Mouse (Mus musculus) heart, adult 8-10 months (tissue): ENCODE data around the gene Nupr1l. TPM values are rescaled to one million over a fixed set of nuclear protein-coding genes. Genes with fewer than 3 reads are reported as not detected.
"Not testable (repeated sequence)": the region's sequence is repeated elsewhere in the genome, so short reads cannot be mapped to it uniquely, and the experiment has no call there.

ENCODE experiments used
- DNase-seq: peaks from one replicate; pipeline ENCODE4 v3.0.0; 2022; ENCODE audit warnings: low spot score
- total RNA-seq, 4 experiments: library from RNA; stranded (reverse); gene quantifications; 2 replicates each; pipeline ENCODE4 v1.2.4; 2022

Nupr1l gene
- total RNA-seq = 1 to 10 TPM in 2 of 4 experiments, under 1 TPM in 2; 0.47 to 1.7 (median 1.0) TPM

DNA sequence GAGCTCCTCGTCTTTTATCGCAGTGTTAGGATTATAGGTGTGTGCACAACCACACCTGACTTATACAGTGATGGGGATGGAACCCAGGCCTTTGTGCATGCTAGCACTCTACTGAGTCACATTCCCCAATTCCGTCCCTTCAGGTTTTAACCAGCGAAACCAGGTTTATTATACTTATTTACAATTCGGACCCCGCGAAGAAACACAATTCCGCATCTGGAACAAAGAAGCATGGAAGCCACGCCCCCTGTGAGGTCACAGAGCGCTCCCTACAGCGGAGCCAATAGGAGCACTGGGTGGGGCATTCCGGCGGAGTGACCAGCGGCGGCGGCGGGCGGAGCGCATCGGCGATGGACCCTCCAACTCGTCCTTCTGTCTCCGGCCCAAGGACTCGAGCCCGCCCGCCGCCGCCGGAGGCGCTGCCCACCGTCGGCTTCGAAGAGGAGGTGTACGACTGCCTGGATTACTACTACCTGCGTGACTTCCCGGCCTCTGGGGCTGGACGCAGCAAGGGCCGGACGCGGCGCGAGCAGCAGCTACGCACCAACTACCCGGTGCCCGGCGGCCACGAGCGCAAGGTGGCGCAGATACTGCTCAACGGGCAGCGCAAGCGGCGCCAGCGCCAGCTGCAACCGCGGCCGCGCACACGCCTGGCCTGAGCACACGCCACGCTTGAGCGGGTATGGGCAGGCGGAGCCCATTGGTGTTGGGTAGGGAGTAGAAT is at the start of gene Nupr1l:
Gene Nupr1l (plus strand): TSS at position 299 of the 724 bp plus-strand sequence.
- DNase-seq = peak; percentile 86

DNA sequence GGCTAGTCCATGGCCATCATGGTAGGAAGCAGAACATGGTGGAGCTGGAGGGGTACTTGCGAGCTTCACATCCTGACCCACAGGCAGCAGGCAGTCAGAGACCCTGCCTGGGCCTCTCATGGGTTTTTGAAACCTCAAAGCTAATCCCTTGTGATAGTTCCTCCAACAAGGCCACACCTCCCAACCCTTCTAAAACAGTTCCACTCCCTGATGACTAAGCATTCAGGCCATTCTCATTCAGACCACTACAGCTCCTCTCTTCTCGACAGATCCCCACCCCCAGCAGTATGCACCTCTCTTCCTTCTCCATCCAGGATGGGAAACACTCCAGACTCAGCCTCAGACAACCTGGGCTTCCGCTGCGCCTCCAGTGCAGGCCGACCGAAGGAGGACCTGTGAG is 46.0 kb upstream of the Nupr1l start:
- DNase-seq = no peak

DNA sequence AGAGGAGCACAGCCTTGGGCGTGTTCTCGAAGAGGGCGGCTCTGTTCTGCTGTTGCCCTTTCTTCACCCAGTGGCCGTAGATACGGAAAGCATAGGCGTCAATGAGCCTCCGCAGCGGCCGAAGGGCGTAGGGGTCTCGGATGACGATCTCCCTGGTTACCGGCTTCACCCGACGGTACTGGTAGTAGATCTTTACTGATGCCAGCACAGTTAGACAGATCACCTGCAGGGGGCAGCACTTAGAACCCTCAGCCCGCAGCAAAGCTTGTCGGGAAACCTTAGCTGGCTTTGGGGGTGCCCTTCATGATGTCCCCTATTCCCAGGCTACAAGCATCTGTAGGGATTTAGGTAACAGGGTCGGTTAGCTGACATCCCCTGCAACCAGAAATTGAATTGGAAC is 43.9 kb upstream of the Nupr1l start:
- no peak for DNase-seq

DNA sequence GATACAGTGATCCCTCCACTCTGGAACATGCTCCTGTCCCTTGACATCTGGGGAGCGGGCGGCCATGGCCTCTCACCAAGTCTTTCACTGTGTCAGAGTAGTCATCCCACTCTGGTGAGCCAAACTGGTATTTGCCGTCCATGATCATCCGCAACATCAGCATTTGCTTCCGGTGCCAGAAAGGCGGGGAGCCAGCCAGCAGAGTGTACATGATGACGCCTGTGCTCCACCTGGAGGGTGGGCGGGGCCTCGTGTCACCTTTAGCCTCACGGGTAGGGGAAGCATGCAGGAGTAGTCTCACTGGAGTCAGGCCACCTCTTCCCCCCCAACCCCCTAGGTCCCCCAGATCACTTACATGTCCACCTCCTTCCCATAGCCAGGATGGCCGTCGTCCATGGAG is 42.5 kb upstream of the Nupr1l start:
- DNase-seq = no peak

DNA sequence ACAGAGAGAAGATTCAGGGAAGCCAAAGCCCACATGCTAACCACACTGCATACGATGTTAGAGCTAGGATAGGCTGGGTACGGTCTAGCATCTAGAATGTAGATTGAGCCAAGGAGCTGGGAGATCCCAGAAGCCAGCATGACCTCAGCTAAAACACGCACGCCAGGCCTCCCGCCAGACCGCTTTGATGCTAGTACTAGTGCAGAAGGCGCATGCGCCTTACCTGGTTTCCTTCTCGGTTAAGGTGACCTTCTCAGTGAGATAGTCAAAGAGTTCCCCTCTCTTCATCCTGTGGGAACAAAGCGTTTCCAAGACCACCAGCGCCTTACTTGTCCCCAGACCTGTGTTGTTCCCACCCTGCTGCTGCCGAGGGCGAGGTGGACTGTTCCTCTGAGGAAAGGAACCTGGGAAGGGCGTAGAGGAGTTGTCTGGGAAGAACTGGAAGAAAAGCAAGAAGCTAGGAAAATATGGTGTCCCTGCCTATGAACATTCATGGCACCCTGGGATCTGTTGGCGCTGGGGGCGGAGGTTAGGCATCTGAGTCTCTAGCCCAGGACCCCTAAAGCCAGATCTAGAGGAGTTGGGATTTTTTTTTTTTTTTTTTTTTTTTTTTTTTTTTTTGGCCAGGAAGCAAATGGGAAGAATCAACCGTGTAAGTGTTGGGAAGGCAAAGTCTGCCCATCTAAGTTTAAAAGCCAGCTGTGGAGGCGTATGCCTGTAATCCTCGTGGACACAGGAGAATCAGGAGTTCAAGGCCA is 38.9 kb upstream of the Nupr1l start:
- DNase-seq = no peak

DNA sequence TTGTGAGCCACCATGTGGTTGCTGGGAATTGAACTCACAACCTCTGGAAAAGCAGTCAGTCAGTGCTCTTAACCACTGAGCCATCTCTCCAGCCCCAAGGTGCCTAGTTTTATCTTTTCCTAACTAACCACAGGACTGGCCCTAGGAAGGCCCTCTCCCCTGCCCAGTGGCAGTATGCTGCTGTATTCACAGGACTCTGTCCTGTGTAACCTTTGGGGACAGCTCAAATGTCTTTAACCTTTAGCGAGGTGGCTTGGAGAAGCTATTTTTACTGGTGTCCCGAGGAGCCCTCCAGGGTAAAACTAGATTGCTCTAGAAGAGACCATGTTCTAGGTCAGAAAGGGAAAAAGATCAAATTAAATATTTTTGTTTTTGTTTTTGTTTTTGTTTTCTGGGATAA is 37.1 kb upstream of the Nupr1l start:
- DNase-seq = no peak

DNA sequence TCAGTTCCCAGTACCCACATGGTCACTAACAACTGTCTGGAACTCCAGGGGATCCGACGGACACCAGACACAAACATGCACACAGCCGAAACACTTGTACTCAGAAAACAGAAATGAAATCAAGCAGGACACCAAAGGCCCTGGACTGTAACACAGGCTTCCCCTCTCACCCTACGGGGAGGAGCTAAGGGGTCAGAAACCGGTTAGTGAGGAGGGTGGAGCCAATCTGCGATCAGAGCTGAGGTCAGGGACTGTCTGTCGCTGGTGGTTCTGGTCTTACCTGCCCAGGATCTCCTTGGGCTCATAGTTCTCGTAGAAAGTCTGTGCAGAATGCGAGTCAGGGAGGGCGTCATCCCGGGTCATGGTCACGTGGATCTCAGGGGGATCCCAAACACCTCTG is 34.4 kb upstream of the Nupr1l start:
- no peak for DNase-seq

DNA sequence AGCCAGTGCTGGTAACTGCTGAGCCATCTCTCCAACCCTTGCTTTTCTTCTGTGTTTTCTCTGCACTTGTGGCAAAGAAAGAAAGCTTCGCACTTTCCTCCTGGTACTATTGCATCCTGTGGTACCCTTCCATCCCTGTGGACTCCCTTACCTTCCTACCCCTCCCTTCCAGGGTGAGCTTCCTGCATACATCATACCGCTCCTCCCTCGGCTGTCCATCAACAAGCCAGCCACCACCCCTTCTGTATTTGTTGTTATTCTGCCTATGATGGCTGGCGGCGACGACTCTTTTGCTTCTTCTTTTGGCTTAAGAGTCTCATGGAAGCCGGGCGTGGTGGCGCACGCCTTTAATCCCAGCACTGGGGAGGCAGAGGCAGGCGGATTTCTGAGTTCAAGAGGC is 33.2 kb upstream of the Nupr1l start:
- no peak for DNase-seq

DNA sequence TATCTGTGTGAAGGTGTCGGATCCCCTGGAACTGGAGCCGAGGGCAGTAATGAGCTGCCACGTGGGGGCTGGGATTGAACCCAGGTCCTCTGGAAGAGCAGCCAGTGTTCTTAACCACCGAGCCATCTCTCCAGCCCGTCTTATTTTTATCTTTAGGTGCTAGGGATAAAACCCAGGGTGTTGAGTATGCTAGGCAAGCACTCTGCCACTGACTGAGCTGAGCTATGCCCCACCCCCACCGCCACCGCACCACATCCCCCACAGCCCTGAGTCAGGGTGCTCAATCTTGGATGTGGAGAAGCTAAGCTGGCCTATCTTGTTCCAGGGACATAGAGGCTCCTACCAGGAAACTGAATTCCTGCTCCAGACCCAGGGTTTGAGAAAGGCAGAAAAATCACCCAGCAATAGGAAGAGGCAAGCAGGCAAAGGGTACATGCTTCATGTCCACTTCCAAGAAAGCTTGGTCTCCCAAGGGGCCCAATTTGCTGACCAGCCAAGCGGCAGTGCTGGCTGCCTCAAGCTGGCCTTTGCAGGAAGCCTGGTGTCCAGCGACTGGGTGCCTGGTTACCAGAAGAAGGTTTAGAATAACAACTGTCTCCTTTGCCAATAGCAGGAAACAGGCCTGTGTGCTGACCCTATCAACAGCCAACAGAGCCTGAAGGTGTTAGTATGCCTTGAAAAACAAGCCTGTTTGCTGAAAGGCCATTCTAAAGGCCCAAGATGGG is 30.4 kb upstream of the Nupr1l start:
- DNase-seq = peak; percentile 47

DNA sequence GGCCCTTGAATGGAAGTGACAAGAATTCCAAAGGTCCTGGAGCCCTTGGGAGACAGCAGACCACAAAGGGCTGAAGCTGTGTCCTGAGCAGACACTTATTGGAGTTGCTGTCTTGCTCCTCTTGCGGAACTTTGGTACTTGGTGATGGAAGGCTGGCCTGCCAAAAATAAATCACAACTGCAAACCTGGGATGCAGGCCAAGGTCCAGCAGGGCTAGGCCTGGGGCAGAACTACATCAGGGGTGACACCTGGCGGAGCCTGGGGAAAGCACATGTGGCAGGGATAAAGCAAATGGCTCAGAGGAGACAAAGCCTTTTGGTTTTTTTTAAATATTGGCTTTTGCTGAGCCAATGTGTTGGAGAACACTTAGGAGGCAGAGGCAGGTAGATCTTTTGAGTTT is 29.4 kb upstream of the Nupr1l start:
- peak; percentile 72 for DNase-seq

DNA sequence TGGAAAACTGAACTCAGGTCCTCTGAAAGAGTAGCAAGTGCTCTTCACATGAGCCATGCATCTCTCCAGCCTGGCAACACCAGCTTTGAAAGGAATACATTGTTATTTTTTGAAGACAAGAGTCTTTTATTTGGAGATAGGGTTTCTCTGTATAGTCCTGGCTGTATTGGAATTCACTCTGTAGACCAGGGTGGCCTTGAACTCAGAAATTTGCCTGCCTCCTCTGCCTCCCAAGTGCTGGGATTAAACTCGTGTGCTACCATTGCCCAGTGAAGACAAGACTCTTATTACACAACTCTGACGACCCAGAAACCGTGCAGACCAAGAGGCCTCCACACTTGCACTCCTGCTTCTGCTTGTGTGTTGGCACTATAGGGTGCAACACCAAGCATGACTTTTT is 28.5 kb upstream of the Nupr1l start:
- no peak for DNase-seq

DNA sequence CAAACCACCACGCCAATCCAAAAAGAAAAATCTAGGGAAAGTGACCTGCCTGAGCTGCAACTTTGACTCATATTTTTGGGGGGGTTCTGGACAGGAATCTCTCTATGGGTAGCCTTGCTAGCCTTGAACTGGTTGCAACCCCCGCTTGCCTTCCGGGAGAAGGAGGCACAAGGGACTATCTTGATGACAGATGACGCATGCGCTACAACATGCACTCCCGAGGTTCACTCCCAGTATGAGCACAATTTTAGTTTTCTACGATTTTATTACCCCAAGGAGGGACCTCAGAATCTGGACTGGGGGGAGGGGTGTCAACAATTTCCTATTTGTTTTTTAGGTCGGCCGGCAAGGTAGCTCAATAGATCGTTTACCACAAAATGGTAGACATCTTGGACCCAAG is 22.1 kb upstream of the Nupr1l start:
- no peak for DNase-seq

DNA sequence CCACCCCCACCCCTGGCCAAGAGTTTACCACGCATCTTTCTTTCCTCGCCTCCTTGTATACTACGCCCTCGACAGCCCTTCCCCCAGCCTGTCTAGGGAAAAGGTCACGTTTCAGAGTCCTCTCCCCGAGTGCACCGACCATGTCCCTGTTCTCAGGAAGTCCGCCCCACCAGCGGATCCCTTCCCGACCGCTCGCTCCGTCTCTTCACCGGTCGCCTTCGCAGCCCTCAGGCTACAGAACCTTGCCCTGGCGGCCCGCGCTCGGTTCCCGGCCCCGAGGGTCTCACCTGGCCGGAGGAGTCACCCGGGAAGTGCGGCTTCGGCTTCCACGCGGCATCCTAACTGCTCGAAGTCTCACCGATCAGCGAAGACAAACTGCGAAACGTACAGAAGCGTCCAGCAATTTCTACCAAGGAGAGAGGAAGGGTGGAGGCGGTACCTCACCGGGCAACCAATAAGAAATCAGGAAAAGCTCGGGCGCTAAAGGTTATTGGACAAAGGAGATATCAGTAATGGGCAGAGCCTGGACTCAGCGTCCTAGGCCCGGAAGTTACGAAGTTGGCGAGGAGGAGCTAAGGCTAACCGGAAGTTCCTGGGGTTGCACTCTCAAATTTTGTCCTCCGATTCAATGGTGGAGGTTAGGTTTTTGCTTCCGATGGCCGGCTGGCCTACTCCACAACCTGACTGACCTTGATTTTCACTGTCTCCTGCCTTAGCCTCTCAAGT is 21.3 kb upstream of the Nupr1l start, which contains the start of gene Chchd2:
Gene Chchd2 (minus strand): TSS at position 560 of the 726 bp plus-strand sequence.
- peak; percentile 99 for DNase-seq

DNA sequence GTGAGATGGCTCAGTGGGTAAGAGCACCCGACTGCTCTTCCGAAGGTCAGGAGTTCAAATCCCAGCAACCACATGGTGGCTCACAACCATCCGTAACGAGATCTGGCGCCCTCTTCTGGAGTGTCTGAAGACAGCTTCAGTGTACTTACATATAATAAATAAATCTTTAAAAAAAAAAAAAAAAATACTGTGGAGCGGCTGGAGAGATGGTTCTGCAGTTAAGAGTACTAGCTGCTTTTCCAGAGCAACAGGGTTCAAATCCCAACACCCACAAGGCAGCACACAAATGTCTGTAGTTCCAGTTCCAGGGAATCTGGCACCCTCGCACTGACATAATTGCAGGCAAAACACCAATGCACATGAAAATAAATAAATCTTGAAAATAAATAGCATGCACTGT is 17.9 kb upstream of the Nupr1l start:
- DNase-seq = not testable (repeated sequence)

DNA sequence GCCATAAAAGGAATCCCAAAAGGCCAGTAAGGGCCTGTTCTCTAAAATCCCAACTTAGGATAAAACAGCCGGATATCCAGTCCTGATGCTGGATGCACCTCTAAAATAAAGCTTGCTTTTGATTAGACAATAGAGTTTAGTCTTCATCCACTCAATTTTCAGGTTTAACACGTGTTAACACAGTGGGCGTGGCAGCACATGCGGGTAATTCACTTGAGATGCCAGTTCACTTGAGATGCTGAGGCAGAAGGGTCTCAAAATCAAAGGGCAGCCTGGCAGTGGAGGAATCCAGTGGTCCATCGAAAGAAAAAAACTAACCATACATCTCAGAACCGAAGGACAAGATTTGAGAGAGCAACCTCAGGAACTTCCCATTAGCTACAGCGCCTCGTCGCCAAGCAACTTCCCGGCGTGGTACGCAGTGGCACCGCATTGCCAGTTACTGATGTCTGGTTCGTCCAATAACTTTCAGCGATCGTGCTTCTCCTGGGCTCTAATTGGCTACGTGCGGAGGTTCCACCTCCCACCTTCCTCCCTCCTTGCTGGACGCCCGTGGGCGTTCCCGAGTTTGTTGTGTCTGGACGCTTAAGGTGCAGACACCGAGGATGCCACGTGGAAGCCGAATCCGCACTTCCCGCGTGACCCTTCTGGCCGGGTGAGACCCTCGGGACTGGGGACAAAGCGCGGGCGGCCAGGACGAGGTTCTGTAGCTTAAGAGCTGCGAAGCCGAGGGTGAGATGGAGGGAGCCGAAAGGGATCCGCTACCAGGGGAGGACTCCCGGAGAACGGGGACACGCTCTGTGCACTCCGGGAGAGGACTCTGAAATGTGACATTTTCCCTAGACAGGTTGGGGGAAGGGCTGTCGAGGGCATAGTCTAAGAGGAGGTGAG is 12.9 kb upstream of the Nupr1l start, which contains the start of gene Zbed5:
Gene Zbed5 (plus strand): TSS at position 526 of the 891 bp plus-strand sequence.
- peak; percentile 93 for DNase-seq

DNA sequence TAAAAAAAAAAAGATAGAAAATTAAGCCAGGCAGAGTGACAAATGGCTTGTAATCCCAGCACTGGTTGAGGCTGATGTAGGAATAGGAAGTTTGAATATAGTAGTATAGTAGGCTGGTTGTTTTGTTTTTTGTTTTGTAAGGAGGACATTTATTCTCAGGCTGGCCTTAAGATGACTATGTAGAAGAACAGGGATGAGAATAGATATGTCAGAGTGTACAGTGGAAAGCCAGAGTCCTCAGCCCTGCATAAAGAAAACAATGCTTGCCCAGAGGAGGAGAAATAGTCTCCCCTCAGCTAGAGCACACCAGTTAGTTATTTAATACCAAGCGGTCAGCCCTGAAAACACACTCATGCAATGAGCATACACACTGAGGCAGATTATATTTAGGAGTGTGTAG is 9.9 kb upstream of the Nupr1l start, which contains the start of gene Phkg1:
Gene Phkg1 (minus strand): TSS at position 101 of the 400 bp plus-strand sequence.
- no peak for DNase-seq

DNA sequence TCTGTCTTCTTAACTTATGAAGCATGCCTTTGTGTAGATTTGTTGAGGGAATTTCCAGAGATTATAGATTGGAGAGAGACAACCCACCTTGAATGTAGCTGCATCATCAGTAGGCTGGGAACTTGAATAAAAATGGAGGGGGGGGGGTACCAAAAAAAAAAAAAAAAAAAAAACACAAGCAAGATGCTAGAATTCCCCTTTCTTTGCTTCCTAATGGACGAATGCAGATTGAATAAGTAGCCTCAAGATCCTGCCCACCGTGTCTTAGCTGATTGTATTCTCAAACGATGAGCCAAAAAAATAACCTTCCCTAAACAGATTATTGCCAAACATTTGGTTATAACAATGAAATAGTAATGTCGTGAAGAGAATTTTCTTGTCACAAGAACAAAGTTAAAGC is 565 bp upstream of the Nupr1l start:
- no peak for DNase-seq

DNA sequence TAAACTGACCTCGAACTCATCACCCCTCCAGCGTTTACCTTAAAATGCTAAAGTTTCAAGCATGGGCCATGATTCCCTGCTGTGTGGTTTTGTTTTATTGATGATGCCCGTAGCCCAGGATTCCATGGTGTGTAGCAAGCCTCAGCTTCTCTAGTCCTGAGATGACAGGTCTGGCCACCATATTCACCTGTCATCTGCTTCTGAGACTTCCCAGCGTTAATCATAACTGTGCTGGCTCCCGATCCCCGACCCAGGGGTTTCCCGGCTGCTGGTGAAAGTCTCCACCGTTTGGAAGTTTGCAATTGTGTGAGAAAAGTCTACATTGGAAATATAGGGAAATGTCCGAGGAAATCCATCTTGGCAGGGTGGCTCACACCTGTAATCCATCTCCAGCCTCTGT is 807 bp downstream of the Nupr1l start:
- no peak for DNase-seq

DNA sequence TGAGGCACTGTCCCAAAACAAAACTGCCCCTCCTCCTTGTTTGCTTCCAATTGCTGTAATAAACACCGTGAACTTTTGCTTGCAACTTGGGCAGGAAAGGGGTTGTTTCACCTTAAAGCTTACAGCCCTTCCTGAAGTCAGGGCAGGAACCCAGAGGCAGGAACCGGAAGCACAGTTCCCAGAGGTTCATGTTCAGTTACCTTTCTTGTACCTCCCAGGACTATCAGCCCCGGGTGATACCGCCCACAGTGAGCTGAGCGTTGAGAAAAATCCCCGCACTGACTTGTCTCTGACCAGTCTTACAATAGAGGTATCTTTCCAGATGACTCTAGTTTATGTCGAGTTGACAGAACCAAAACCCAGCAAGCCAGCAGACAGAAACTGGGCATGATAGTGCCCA is 1.3 kb downstream of the Nupr1l start:
- no peak for DNase-seq

DNA sequence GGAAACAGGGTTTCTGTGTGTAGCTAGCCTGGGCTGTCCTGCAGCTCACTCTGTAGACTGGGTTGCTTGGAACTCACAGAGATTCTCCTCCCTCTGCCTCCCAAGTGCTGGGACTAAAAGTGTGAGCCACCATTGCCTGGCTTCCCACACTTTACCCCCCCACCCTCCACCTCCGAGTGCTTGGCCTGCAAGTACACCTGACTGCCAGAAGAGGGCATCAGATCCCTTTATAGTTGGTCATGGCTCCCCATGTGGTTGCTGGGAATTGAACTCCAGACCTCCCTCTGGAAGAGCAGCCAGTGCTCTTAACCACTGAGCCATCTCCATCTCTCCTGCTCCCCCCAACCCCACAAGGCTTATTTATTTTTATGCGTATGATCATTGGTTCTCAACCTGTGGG is 5.7 kb downstream of the Nupr1l start:
- no peak for DNase-seq

DNA sequence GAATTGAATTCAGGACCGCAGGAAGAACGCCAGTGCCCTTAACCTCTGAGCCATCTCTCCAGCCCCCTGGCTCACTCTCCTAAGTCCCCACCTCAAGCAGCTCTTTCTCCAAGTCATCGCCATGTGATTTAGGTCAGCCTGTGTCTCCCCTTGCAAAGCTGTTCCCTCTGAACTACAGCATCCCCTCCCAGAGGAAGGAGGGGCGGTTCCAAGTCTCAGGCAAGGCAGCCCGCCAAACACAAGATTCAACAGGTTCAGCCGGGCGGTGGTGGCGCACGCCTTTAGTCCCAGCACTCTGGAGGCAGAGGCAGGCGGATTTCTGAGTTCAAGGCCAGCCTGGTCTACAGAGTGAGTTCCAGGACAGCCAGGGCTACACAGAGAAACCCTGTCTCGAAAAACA is 7.2 kb downstream of the Nupr1l start:
- DNase-seq = not testable (repeated sequence)
